Mouse (Mus musculus): Measurements from ENCODE around the gene Ctsw. TPM values are rescaled to one million over a fixed set of nuclear protein-coding genes. Genes with fewer than 3 reads are reported as not detected.
"Not testable (repeated sequence)": the region's sequence is repeated elsewhere in the genome, so short reads cannot be mapped to it uniquely, and the experiment has no call there.

Ctsw gene
- polyA plus RNA-seq, 1 experiment, result 34.3 TPM

GRCm38 (mm10) chr19:5492641-5493040 lies 24.3 kb upstream of the Ctsw start:
- peaks cover 39% of the 10 kb centered on the region for H3K36me3 ChIP-seq (ENCODE audit: control insufficient read depth, insufficient read depth, low read length)
- no peak for DNase-seq (ENCODE audit: low read depth in 1 of 2, low spot score in 2 of 2)
- WGBS, result 81% methylated on average over 4 of the region's 4 CpGs

GRCm38 (mm10) chr19:5490898-5491708 lies 22.8 kb upstream of the Ctsw start:
- peak overlapping the region; percentile 97 for H3K27ac ChIP-seq (ENCODE audit: insufficient read depth, low read length)
- DNase-seq (ENCODE audit: low read depth in 1 of 2, low spot score in 2 of 2), result peak; percentile 87 to 89
- H3K4me1 ChIP-seq (ENCODE audit: control insufficient read depth, insufficient read depth, insufficient read length), result peaks cover 8% of the 10 kb centered on the region; the same call in 1 of the 2 replicates
- H3K36me3 ChIP-seq (ENCODE audit: control insufficient read depth, insufficient read depth, low read length), result peaks cover 26% of the 10 kb centered on the region
- no peaks in the 10 kb centered on the region for H3K27me3 ChIP-seq (ENCODE audit: control insufficient read depth, insufficient read depth, low read length)
- TF ChIP-seq CTCF (IDR thresholded peaks at IDR 0.05; ENCODE audit: extremely low read depth, insufficient read depth, insufficient read length, insufficient replicate concordance) (no peak), POLR2A (IDR thresholded peaks at IDR 0.05; ENCODE audit: low read depth, low read length) (peak; percentile 30)
- WGBS, result under 1% methylated on average over 59 of the region's 59 CpGs
- H3K4me3 ChIP-seq (ENCODE audit: extremely low read depth, insufficient read depth, insufficient read length), result peak overlapping the region; percentile 72

More at GRCm38 (mm10) chr19:5492641-5493040, 24.3 kb upstream of the Ctsw start:
- Histone ChIP-seq H3K27ac (ENCODE audit: insufficient read depth, low read length) (no peak overlapping the region), H3K27me3 (ENCODE audit: control insufficient read depth, insufficient read depth, low read length) (no peaks in the 10 kb centered on the region), H3K4me1 (ENCODE audit: control insufficient read depth, insufficient read depth, insufficient read length) (no peaks in the 10 kb centered on the region), H3K4me3 (ENCODE audit: extremely low read depth, insufficient read depth, insufficient read length) (no peak overlapping the region)
- no peak for TF ChIP-seq POLR2A (IDR thresholded peaks at IDR 0.05; ENCODE audit: low read depth, low read length)
- TF ChIP-seq CTCF (IDR thresholded peaks at IDR 0.05; ENCODE audit: extremely low read depth, insufficient read depth, insufficient read length, insufficient replicate concordance), result no peak

GRCm38 (mm10) chr19:5490313-5490897 lies 22.1 kb upstream of the Ctsw start, which contains the start of gene Cfl1:
Cfl1 (plus strand) TSS chr19:5490455.
- H3K36me3 ChIP-seq (ENCODE audit: control insufficient read depth, insufficient read depth, low read length), result peaks cover 25% of the 10 kb centered on the region
- peaks cover 8% of the 10 kb centered on the region; the same call in 1 of the 2 replicates for H3K4me1 ChIP-seq (ENCODE audit: control insufficient read depth, insufficient read depth, insufficient read length)
- no peaks in the 10 kb centered on the region for H3K27me3 ChIP-seq (ENCODE audit: control insufficient read depth, insufficient read depth, low read length)
- 1% methylated on average over 62 of the region's 62 CpGs for WGBS
- peak; percentile 88 to 95 for DNase-seq (ENCODE audit: low read depth in 1 of 2, low spot score in 2 of 2)
- peak within 1 kb of the TSS; percentile 73 for H3K4me3 ChIP-seq (ENCODE audit: extremely low read depth, insufficient read depth, insufficient read length)
- H3K27ac ChIP-seq (ENCODE audit: insufficient read depth, low read length), result peak within 1 kb of the TSS; percentile 99
- TF ChIP-seq CTCF (IDR thresholded peaks at IDR 0.05; ENCODE audit: extremely low read depth, insufficient read depth, insufficient read length, insufficient replicate concordance), result no peak
- peak; percentile 96 for TF ChIP-seq POLR2A (IDR thresholded peaks at IDR 0.05; ENCODE audit: low read depth, low read length)

- H3K4me3 ChIP-seq (ENCODE audit: extremely low read depth, insufficient read depth, insufficient read length); H3K4me1 ChIP-seq (ENCODE audit: control insufficient read depth, insufficient read depth, insufficient read length); H3K27me3 ChIP-seq (ENCODE audit: control insufficient read depth, insufficient read depth, low read length); DNase-seq (ENCODE audit: low read depth in 1 of 2, low spot score in 2 of 2): not testable (repeated sequence)
- Histone ChIP-seq H3K27ac (ENCODE audit: insufficient read depth, low read length) (peak overlapping the region; percentile 78), H3K36me3 (ENCODE audit: control insufficient read depth, insufficient read depth, low read length) (peaks cover 24% of the 10 kb centered on the region)
- WGBS, result 21% methylated on average over 10 of the region's 10 CpGs
These were observed 21.4 kb upstream of the Ctsw start for GRCm38 (mm10) chr19:5489721-5490120.

GRCm38 (mm10) chr19:5488878-5489571 lies 20.7 kb upstream of the Ctsw start:
- H3K4me1 ChIP-seq (ENCODE audit: control insufficient read depth, insufficient read depth, insufficient read length), result peaks cover 8% of the 10 kb centered on the region; the same call in 1 of the 2 replicates
- H3K27ac ChIP-seq (ENCODE audit: insufficient read depth, low read length), result peak overlapping the region; percentile 99
- H3K36me3 ChIP-seq (ENCODE audit: control insufficient read depth, insufficient read depth, low read length), result peaks cover 22% of the 10 kb centered on the region
- under 1% methylated on average over 26 of the region's 26 CpGs for WGBS
- TF ChIP-seq CTCF (IDR thresholded peaks at IDR 0.05; ENCODE audit: extremely low read depth, insufficient read depth, insufficient read length, insufficient replicate concordance) (no peak), POLR2A (IDR thresholded peaks at IDR 0.05; ENCODE audit: low read depth, low read length) (peak; percentile 94)
- DNase-seq (ENCODE audit: low read depth in 1 of 2, low spot score in 2 of 2), result peak; percentile 94 to 98
- no peaks in the 10 kb centered on the region for H3K27me3 ChIP-seq (ENCODE audit: control insufficient read depth, insufficient read depth, low read length)
- peak overlapping the region; percentile 73 for H3K4me3 ChIP-seq (ENCODE audit: extremely low read depth, insufficient read depth, insufficient read length)

DNA sequence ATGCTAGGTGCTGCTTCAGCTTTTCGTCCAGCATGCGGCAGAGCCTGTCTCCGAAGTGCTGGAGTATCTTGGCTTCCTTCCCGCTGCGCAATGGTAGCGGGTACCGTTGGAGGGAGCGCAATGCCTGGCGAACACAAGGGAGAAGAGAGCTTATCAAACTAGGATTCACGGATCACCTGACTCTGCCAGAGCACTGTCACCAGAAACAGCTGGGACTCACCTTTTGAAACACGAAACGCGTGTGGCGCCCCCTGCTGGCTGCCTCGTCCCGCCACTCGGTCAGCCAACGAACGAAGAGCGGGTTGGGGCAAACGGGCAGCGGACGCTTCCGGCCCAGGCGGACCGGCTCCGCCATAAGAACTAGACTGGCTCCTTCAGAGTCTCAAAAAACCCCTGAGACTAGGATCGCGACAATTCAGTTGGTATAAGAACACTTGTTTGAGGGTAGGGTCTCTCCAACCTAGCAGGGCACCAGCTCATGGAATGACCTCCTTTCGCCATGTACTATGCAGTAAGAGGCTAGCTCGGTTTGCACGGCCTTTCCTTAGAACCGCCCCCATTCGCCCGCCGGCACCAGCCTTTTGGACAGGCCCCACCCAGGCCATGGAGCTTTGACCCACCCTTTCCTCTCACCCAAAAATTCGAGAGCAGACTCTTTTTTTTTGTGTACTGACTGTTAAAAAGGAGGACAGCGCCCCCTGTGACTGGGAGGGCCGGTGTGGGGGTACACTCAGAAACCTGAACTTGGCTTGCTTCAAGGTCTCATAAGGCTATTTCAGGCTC lies 19.7 kb upstream of the Ctsw start, which contains the start of gene Mus81:
Gene Mus81, minus strand, starts transcription at position 635 of the 783 bp plus-strand sequence.
- Histone ChIP-seq H3K27ac (ENCODE audit: insufficient read depth, low read length) (peak within 1 kb of the TSS; percentile 99), H3K27me3 (ENCODE audit: control insufficient read depth, insufficient read depth, low read length) (no peaks in the 10 kb centered on the region), H3K36me3 (ENCODE audit: control insufficient read depth, insufficient read depth, low read length) (peaks cover 24% of the 10 kb centered on the region), H3K4me3 (ENCODE audit: extremely low read depth, insufficient read depth, insufficient read length) (peak within 1 kb of the TSS; percentile 73), H3K4me1 (ENCODE audit: control insufficient read depth, insufficient read depth, insufficient read length) (peaks cover 8% of the 10 kb centered on the region; the same call in 1 of the 2 replicates)
- TF ChIP-seq CTCF (IDR thresholded peaks at IDR 0.05; ENCODE audit: extremely low read depth, insufficient read depth, insufficient read length, insufficient replicate concordance), result peak; percentile 90
- TF ChIP-seq POLR2A (IDR thresholded peaks at IDR 0.05; ENCODE audit: low read depth, low read length), result peak; percentile 62
- WGBS, result under 1% methylated on average over 39 of the region's 39 CpGs
- peak; percentile 95 for DNase-seq (ENCODE audit: low read depth in 1 of 2, low spot score in 2 of 2)

Measured in spleen, adult 2 months (tissue).